Mouse (Mus musculus) limb, embryonic 14.5 days (tissue): ENCODE measurements around the gene Mrc2. TPM values are rescaled to one million over a fixed set of nuclear protein-coding genes. Genes with fewer than 3 reads are reported as not detected.

ENCODE experiments used
- ATAC-seq: fragments of 200-750 bp; cut with Nextera tagmentation; 2 replicates; pipeline ENCODE4 v1.8.0; 2017; ENCODE audit warnings: low read depth, moderate number of reproducible peaks, moderate TSS enrichment; ENCODE audit not compliant: low FRiP score
- DNase-seq: peaks from one replicate; pipeline ENCODE4 v3.0.0-alpha.2; 2015; ENCODE audit warnings: low spot score
- H3K27ac ChIP-seq: fragments of 300-500 bp; sonication (generic); replicated peaks from 2 replicates; pipeline ENCODE4 v1.5.1; 2014; ENCODE audit warnings: low read depth, mild to moderate bottlenecking, low read length, moderate library complexity, mixed read lengths
- H3K27me3 ChIP-seq: fragments of 300-500 bp; sonication (generic); 2 replicates; pipeline ENCODE4 v1.6.1; 2014; ENCODE audit warnings: low read length, mixed read lengths; ENCODE audit not compliant: control insufficient read depth, insufficient read depth
- H3K36me3 ChIP-seq: fragments of 300-500 bp; sonication (generic); 2 replicates; pipeline ENCODE4 v1.6.1; 2014; ENCODE audit warnings: mild to moderate bottlenecking, low read length, moderate library complexity, mixed read lengths; ENCODE audit not compliant: control insufficient read depth, insufficient read depth
- H3K4me1 ChIP-seq: fragments of 300-500 bp; sonication (generic); 2 replicates; pipeline ENCODE4 v1.6.1; 2014; ENCODE audit warnings: antibody characterized with exemption, low read length, mixed read lengths; ENCODE audit not compliant: control insufficient read depth, insufficient read depth
- H3K4me2 ChIP-seq: fragments of 300-500 bp; sonication (generic); replicated peaks from 2 replicates; pipeline ENCODE4 v1.6.1; 2014; ENCODE audit warnings: low read depth, mild to moderate bottlenecking, low read length, moderate library complexity; ENCODE audit not compliant: severe bottlenecking
- H3K4me3 ChIP-seq: fragments of 300-500 bp; sonication (generic); replicated peaks from 2 replicates; pipeline ENCODE4 v1.5.1; 2014; ENCODE audit warnings: low read length
- H3K9ac ChIP-seq: fragments of 300-500 bp; sonication (generic); 2 replicates; pipeline ENCODE4 v1.6.1; 2014; ENCODE audit warnings: mild to moderate bottlenecking, low read depth, low read length, moderate library complexity; ENCODE audit not compliant: severe bottlenecking
- H3K9me3 ChIP-seq: fragments of 300-500 bp; sonication (generic); 2 replicates; pipeline ENCODE4 v1.6.1; 2016; ENCODE audit warnings: low read length; ENCODE audit not compliant: control insufficient read depth
- POLR2A ChIP-seq: fragments of 200-500 bp; IDR thresholded peaks from 2 replicates; pipeline ENCODE4 v1.8.0; 2012; ENCODE audit warnings: inconsistent platforms, mild to moderate bottlenecking, moderate library complexity, borderline replicate concordance; ENCODE audit not compliant: insufficient read depth, insufficient read length; ENCODE audit errors: extremely low read depth
- WGBS: fragments of 180-500 bp; shearing (Covaris S2); extraction: QIAGEN DNeasy Blood & Tissue Kit; methylation state at CpG from one replicate; pipeline ENCODE4 v1.1.7; 2014; 5-methylcytosine and 5-hydroxymethylcytosine counted together
- polyA plus RNA-seq, 2 experiments: library from polyadenylated mRNA; depleted of rRNA in 1 of 2; stranded (reverse) in 1 of 2; unstranded in 1 of 2; fragments of >200 nt; fragmentation: Nextera tagmentation in 1 of 2; extraction: Ambion mirVana in 1 of 2; gene quantifications; 2 replicates each; pipeline versions ENCODE4 v1.2.1 to v1.2.3; 2012 to 2014

The Mrc2 gene
- polyA plus RNA-seq, 2 experiments = 26.4 to 98.5 TPM

DNA sequence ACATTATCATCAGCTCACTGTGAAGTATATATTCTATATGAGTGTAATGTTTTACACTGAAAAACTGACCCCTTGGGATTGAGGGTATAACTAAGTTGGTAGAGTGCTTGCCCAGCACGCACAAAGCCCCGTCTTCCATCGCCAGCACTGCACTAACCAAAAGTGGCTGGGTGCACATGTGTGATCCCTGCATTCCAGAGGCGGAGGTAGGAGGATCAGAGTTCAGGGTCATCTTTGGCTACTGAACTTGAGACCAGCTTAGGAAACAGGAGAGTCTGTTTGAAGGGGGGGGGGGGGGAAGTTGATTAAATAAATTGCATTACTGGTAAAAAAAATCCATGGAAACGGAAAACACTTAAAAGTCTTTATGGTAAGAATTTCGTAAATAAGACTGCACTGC, 12.0 kb upstream of the Mrc2 start:
- Histone ChIP-seq H3K27ac (no peak overlapping the region), H3K4me2 (no peak overlapping the region), H3K9me3 (no peaks in the 10 kb centered on the region), H3K4me3 (no peak overlapping the region), H3K36me3 (peaks cover 65% of the 10 kb centered on the region), H3K4me1 (peaks cover 11% of the 10 kb centered on the region), H3K9ac (no peak overlapping the region), H3K27me3 (no peaks in the 10 kb centered on the region)
- no peak for TF ChIP-seq POLR2A
- 87% methylated on average over 6 of the region's 6 CpGs for WGBS
- ATAC-seq = no peak
- DNase-seq = no peak

DNA sequence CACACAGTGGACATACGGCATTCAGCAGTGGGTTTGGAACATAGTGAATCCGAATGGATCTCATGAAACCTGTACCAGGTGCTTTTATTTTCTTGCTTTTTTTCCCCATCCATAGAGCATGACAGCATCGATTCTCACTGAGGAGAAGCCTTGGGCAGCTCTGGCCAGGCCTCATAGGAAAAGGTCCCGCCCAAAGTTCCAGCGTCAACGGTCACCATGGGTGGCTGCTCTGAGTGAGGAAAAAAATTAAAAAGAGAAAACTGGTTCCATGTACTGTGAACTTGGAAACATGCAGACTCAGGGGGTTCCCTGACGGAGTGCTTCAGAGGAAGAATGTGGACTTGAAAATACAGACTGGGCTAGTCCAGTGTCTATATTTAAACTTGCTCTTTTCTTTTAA, 11.2 kb upstream of the Mrc2 start:
- H3K36me3 ChIP-seq = peaks cover 57% of the 10 kb centered on the region

DNA sequence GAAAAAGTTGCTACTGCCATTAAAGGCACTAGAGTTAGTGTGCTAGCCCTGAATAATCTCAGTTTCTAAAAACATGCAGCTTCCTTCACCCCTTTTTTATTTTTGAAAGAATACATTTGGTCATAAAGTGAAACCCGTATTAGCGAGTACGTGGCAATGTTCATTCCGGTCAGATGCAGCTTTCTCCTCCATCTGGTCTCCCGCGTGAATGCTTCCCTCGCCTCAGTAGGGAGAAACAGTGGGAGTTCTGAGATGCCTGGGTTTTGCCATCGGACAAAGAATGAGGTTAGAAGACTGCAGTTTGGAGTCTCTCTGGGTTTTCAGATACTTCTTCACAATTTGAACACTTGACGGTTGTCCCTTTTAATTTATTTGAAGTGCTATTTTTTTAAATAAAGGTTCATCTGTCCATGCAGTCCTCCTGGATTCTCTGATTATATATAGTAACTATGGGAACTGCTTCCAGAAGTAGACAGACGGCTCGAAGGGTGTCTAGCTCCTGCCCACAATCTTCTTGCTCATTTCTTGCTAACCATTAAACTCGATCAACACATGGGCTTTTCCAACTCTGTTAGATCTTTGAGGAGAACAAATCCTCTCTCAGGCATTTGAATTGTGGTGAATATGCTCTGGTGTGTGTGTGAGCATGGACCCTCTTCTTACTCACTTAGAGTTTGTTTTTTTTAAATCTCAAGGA, 10.5 kb upstream of the Mrc2 start:
- 47% methylated on average over 12 of the region's 12 CpGs for WGBS
- Histone ChIP-seq H3K4me2 (no peak overlapping the region), H3K36me3 (peaks cover 56% of the 10 kb centered on the region), H3K27ac (0 out of 2 replicates have a peak overlapping the region, but pooled peaks have one; percentile 30), H3K9ac (no peak overlapping the region), H3K9me3 (no peaks in the 10 kb centered on the region), H3K27me3 (no peaks in the 10 kb centered on the region), H3K4me3 (no peak overlapping the region), H3K4me1 (peaks cover 17% of the 10 kb centered on the region)
- no peak for TF ChIP-seq POLR2A
- ATAC-seq (no peak), DNase-seq (no peak)

More for the DNA sequence above, 11.2 kb upstream of the Mrc2 start:
- H3K4me3 ChIP-seq = no peak overlapping the region
- peaks cover 17% of the 10 kb centered on the region for H3K4me1 ChIP-seq
- no peak for TF ChIP-seq POLR2A
- 71% methylated on average over 7 of the region's 7 CpGs for WGBS
- H3K9ac ChIP-seq = no peak overlapping the region
- 0 out of 2 replicates have a peak overlapping the region, but pooled peaks have one; percentile 30 for H3K27ac ChIP-seq
- no peak for DNase-seq
- no peaks in the 10 kb centered on the region for H3K9me3 ChIP-seq
- ATAC-seq = no peak
- no peaks in the 10 kb centered on the region for H3K27me3 ChIP-seq
- no peak overlapping the region for H3K4me2 ChIP-seq

DNA sequence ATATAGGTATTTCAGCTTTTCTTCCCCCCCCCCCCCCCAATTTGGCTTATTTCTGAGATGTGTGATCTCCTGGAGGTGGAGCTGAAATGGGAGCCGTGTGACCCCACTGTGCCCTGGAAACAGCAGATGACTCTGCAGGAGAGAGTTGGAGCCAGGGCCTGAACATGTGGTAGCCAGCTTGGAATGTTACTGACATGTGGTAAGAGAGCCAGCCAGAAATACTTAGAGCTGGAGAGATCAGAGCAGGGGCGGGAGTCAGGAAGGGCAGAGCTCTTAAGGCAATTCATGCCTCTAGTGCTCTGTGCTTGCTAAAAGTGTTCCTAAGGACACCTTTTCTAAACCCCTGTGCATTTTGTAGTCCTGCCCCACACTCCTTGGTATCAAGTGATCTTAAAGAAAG, 10.0 kb upstream of the Mrc2 start:
- peak; percentile 81 for DNase-seq
- peaks cover 54% of the 10 kb centered on the region for H3K36me3 ChIP-seq
- H3K9me3 ChIP-seq = no peaks in the 10 kb centered on the region
- peak; percentile 69 for ATAC-seq
- no peak overlapping the region for H3K9ac ChIP-seq
- no peak overlapping the region for H3K4me2 ChIP-seq
- TF ChIP-seq POLR2A = no peak
- 6% methylated on average over 2 of the region's 2 CpGs for WGBS
- peak overlapping the region; percentile 65 for H3K27ac ChIP-seq
- peaks cover 17% of the 10 kb centered on the region for H3K4me1 ChIP-seq
- H3K4me3 ChIP-seq = no peak overlapping the region
- no peaks in the 10 kb centered on the region for H3K27me3 ChIP-seq

DNA sequence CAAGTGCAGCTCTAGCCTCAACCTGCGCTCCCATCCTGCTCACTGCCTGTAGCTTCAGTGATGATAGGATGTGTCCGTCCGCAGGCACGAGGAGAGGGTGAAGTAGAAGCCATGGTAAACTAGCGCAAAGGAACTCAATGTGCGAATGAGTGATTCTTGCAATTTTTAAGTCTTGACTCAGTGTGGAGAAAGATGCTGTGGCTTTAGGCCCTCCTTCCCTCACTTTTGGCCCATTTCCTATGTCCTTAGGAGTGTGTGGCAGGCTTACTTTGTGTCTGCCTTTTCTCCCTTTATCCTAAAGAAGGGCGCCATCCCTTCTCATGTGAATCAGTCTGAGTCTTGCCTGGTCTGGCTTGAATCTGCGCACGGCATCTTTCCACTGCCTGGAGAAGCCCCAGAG, 9.4 kb upstream of the Mrc2 start:
- Histone ChIP-seq H3K27ac (peak overlapping the region; percentile 65), H3K4me3 (no peak overlapping the region), H3K27me3 (no peaks in the 10 kb centered on the region), H3K4me1 (peaks cover 17% of the 10 kb centered on the region), H3K9me3 (no peaks in the 10 kb centered on the region), H3K36me3 (peaks cover 52% of the 10 kb centered on the region), H3K4me2 (no peak overlapping the region), H3K9ac (0 out of 2 replicates have a peak overlapping the region, but pooled peaks have one; percentile 3)
- TF ChIP-seq POLR2A = no peak
- 86% methylated on average over 9 of the region's 9 CpGs for WGBS
- no peak for ATAC-seq
- no peak for DNase-seq
